Mouse (Mus musculus) skeletal muscle tissue, postnatal 0 days (tissue): ENCODE results near the gene Hoxd11. TPM values are rescaled to one million over a fixed set of nuclear protein-coding genes. Genes with fewer than 3 reads are reported as not detected.
A peak's percentile ranks its signal among the peaks of the same experiment; 100 is the strongest.

Source experiments
- microRNA counts: library from miRNA; unstranded; fragments of <30 nt; microRNA quantifications from one replicate; lab custom pipeline; 2015
- microRNA-seq, 2 experiments: library from miRNA; unstranded; fragments of <30 nt; microRNA quantifications; one replicate each; pipeline ENCODE4; 2016
- polyA plus RNA-seq: library from polyadenylated mRNA; unstranded; fragments of >200 nt; fragmentation: Nextera tagmentation; extraction: Ambion mirVana; gene quantifications from 2 replicates; pipeline ENCODE4 v1.2.1, GENCODE M21; 2015

The Hoxd11 gene
- polyA plus RNA-seq = 0.31 and 0.45 TPM in 2 replicates

DNA sequence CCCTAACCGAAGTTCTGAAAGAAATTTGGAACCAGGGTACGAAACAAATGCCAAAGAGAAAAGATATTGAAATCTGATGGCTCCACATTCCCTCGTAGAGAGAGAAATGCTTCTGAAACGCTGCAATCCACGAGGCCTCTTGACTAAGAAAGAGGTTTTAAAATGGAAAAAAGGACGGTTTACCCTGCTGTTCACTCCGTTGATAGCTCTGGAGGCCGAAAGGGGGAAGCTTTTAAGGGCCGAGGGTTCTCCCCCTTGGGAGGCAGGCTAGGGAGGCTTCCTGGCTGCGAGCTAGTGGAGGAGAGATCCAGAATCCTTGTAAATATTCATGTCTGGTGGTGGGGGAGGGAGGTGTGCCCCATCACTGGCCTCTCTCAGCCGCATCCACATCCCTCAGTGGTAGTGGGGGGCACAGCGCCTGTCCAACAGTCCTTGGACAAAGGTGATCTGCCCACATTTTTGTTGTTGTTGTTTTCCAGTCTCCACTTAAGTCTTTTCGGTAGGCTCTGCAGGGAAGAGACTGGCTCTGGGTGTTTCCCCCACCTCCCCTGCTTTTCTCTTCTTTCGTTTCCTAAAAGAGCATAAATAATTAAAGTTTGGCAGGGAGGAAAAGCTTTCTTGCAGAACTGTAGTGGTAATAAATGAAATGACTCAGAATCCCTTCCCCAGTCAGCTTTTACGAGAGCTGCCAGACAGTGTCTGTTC lies at the start of gene Hoxd11:
Hoxd11 (plus strand) TSS at position 667 of the 705 bp plus-strand sequence.

DNA sequence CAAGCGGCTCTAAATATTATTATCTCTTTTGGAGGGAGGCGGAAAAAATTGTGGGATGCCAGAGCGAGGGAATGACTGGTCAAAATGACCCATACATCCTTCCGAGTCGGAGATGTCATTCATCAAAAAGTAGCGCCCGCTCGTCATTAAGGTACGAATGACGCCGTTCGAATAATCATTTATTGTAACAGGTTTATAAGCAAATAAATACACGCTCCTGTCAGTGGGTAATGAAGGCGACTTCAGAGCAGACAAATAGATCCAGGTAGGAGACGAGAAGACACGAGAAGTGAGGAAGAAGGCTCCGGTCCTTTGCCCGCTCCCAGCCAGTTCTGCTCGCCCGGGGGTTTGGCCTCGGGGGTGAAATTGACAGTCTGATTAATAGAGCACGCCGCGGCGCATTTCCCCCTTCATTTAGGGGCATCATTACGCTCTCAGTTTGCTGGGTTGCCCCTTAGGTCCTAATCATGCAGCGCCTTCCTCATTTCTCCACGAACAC lies 19.8 kb upstream of the Hoxd11 start, which contains the start of gene Evx2:
Evx2 (minus strand) TSS at position 51 of the 499 bp plus-strand sequence.

DNA sequence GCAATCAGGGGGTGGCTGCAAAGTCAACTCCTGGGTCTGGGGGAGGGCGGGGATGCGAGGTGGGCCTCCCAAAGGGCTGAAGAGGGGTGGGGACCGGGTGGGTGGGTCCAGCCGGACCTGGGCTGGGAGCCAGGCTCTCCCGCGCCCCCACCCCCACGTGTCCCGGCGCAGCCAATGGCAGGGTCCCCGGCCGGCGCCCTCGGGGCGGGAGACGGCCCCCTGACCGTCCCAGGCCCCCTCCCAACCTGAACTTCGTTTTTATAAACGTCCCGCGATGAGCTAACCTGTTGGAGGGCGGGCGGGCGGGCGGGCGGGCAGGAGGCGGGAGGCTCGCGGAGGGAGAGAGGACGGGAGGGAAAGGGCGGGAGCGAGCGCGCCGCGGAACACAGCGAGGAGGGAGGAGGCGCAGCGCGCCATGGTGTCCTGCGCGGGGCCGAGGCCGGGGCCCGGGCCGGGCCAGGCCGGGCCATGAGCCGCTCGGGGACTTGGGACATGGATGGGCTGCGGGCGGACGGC lies 11.5 kb upstream of the Hoxd11 start, which contains the start of gene Hoxd13:
Hoxd13 (plus strand) TSS at position 469 of the 516 bp plus-strand sequence.

DNA sequence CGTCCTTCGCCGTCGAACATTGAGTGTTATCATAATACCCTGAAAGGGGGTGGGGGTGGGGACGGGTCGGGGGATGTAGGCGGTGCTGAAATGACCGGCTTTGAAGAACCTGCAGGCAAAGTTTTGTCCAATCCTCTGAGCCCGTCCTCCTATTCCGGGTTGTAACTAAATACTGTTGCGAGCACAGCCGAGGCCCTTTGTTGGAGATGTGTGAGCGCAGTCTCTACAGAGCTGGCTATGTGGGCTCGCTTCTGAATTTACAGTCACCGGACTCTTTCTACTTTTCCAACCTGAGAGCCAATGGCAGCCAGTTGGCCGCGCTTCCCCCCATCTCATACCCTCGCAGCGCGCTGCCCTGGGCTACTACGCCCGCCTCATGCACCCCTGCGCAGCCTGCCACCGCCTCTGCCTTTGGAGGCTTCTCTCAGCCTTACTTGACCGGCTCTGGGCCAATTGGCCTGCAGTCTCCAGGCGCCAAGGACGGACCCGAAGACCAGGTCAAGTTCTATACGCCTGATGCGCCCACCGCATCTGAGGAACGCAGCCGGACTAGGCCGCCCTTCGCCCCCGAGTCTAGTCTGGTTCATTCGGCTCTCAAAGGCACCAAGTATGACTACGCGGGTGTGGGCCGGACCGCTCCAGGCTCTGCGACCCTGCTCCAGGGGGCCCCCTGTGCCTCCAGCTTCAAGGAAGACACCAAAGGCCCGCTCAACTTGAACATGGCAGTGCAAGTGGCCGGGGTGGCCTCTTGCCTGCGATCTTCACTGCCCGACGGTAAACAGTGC lies 4.3 kb upstream of the Hoxd11 start, which contains the start of gene Hoxd12:
Hoxd12 (plus strand) TSS at position 133 of the 785 bp plus-strand sequence.

DNA sequence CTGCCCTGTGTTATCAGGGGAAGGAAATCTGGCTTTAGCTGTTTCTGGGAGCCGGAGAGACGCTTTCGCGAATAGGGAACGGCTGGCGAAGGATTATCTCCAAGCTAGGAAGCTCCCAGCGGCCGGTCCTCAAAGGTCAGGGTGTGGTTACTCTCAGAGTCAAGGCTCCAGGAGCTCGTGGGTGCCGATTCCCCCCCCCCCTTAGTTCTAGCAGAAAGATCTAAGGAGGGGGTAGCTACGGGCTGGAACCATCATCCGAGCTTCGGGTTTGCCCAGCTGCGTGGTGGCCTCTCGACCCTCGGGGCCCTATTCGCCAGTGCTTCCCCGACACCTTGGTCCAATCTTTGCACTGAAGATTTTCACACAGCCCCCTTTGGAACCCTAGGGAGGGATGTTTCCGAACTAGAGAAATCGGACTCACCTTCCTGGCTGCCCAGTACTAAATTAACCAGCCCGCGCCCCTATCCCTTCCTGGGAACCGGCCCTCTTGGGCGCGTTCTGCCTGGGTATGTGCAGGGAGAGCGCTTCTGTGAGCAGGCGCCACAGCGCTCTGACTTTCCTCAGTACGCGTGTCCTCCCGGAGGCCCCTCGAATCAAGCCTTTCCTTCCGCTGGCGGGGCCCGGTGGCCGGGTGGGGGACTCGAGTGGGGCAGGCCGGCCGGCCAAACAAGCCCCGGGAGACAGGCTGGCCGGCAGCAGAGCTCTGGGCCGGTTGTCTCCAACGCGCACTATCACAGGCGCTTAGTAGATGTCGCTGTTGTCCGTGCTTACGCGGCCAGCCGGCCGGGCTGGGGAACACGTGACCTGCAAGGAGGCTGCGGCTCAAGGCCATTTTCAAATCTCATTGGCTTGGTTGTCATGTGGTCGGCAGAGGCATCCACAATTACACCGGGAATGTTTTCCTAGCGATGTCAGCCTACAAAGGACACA lies 11.9 kb downstream of the Hoxd11 start, which contains the start of gene Hoxd10:
Hoxd10 (plus strand) TSS at position 903 of the 930 bp plus-strand sequence.

DNA sequence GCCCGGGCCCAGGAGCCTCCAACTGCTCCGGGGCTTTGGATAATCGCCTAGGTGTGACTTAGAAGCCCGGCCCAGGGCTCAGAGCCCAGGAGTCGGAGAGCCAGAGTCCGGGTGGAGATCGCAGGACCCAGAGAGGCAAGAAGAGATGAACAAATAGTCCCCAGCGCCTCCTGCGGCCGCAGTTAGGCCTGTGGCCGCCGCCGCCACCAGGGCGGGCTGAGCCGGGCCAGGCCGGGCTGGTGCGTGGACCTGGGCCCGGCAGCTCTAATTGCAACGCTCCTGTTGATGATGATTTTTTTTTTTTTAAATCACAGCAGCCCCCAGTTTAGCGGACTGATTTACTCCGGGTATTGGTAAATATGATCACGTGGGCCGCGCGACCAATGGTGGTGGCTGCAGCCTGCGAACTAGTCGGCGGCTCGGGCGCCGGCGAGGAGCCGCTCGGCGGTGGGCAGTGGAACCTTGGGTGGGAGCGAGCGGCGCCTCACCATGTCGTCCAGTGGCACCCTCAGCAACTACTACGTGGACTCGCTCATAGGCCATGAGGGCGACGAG lies 18.3 kb downstream of the Hoxd11 start, which contains the start of gene Hoxd9:
Hoxd9 (plus strand) TSS at position 161 of the 555 bp plus-strand sequence.

DNA sequence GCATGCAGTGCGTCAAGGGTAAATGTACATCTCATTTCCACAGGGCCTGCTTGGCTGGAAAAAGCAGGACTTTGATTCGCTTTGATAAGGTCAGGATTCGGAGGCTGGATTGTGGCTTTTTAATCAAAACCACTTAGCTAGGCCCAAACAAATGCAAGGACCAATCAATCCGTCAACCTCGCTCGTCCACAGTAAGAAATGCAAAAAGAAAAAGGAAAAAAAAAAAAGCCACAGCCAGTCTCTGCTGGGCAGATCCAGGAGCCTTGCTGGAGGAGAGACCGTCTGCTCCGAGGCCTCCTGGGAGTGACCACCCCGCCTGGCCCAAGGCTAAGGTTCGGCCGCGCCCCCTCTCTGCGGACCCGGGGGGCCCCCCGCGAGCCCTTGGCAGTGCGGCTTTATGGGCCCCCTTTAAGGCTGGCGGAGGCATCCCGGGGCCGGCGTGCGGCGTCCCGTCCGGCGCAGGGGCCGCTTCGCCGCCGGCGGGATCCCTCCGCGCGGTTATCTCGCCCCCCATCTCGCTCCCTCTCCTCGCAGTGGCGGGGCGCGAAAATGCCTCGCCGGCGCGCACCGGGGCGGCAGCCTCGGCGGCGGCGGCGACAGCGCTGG lies 25.1 kb downstream of the Hoxd11 start, which contains the start of gene Hoxd8:
Hoxd8 (plus strand) TSS at position 223 of the 606 bp plus-strand sequence.

DNA sequence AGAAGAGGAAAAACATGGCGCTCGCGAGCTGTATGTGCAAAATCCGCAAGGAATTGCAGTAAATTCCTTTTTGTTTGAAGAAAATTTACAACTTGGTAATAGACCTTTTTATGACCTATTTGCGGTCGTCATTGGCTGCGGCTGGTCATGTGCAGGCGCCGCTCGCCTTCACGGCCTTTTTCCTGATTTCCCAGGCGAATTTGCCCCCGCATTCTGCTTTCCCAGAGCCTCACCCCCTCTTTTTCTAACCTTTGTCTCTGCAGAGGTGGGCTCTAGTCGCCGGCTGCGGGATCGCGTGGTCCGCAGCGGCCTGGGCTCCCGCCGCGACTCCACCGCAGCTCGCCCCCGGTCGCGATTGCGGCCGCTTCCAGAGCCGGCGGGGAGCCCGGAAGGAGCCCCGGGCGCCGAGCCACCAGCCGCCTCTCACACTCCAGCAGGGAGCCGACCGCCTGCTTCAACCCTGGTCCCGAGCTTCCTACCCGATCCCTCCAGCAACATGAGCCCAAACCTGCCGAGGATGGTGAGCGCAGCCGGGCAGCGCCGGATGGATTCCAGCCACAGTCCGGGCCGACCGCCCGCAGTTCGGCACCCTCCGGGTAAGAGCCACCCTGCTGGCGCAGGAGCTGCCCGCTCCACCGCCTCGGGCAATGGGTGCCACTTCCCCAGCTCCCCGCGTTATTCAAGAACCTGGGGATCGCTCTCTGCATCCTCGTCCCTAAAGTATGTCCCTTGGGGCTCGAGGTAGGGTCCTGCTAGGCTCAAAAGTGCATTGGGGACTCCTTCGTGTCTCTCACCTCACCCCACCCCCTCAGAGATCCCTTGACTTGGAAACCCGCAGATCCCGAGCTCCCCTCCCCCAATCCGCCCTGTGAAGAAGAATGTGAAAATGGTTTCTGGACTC lies 32.6 kb downstream of the Hoxd11 start, which contains the start of the genes Hoxd3 and Hoxd4:
Hoxd3 (plus strand) TSS at position 207 of the 901 bp plus-strand sequence.
Hoxd4 (plus strand) TSS at position 209 of the 901 bp plus-strand sequence.

DNA sequence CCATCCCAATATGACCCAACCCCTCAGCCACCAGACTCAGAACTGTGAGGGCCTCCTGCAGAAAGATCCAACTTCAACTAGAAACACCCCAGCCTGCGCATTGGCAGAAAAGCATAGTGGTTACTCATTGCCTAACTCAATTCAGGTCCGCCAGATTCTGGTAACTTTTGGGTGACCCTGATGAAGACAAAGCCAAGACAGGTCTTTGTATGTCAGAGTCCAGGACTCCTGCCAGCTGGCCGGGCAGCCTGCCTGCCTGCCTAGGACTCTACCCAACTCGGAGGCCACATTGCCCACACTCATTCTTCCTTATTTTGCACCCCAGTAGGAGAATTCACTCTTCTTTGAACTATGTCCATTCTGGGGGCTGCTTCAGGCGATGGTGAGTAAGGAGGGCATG lies 47.2 kb downstream of the Hoxd11 start, which contains the start of gene Gm28230:
Gm28230 (plus strand) TSS at position 178 of the 400 bp plus-strand sequence.

MicroRNAs within 50 kb of the gene (microRNA counts, 519-probe panel; counts per million panel counts)
- microRNA mmu-miR-10b (lab: Ali Mortazavi, UCI) = 4,528 counts per million, percentile 83 among the panel's probes with 10 or more counts

Small RNAs within 50 kb of the gene (microRNA-seq; reads per million reads assigned to microRNA genes)
- gene Gm44463 = 0 reads per million in 2 experiments
- gene Mir10b = 9,283 to 9,871 reads per million in 2 experiments

Other genes with a start within 250 kb of the Hoxd11 start
- 20.9 and 22.4 TPM in 2 replicates for gene Lnpk, start 100.1 kb upstream of the Hoxd11 start, polyA plus RNA-seq
- not detected in 2 replicates for gene Evx2, start 20.0 kb upstream of the Hoxd11 start, polyA plus RNA-seq
- not detected in 2 replicates for gene Hoxd13, start 11.2 kb upstream of the Hoxd11 start, polyA plus RNA-seq
- gene Hoxd12, start 4.5 kb upstream of the Hoxd11 start, polyA plus RNA-seq = not detected in 2 replicates
- gene Hoxd10, start 12.4 kb downstream of the Hoxd11 start, polyA plus RNA-seq = 3.2 and 4.5 TPM in 2 replicates
- gene Hoxd9, start 18.2 kb downstream of the Hoxd11 start, polyA plus RNA-seq = 8.2 and 8.3 TPM in 2 replicates
- gene Hoxd8, start 25.1 kb downstream of the Hoxd11 start, polyA plus RNA-seq = 11.2 and 12.1 TPM in 2 replicates
- 0.28 and 0.46 TPM in 2 replicates for gene Hoxd3, start 32.4 kb downstream of the Hoxd11 start, polyA plus RNA-seq
- gene Hoxd4, start 32.4 kb downstream of the Hoxd11 start, polyA plus RNA-seq = 0.34 and 0.58 TPM in 2 replicates
- 0.10 TPM in 1 of 2 replicates, not detected in the other for gene Gm28230, start 47.2 kb downstream of the Hoxd11 start, polyA plus RNA-seq
- not detected in 2 replicates for gene Hoxd1, start 83.4 kb downstream of the Hoxd11 start, polyA plus RNA-seq
- gene Mtx2, start 146.2 kb downstream of the Hoxd11 start, polyA plus RNA-seq = 92.3 and 95.7 TPM in 2 replicates